Mouse (Mus musculus) urinary bladder, adult 2 months (tissue): ENCODE results near the gene Obscn. TPM values are rescaled to one million over a fixed set of nuclear protein-coding genes. Genes with fewer than 3 reads are reported as not detected.

Experiments used
- DNase-seq: peaks from one replicate; pipeline ENCODE4 v3.0.0; 2022; ENCODE audit warnings: low spot score
- polyA plus RNA-seq: library from polyadenylated mRNA; depleted of rRNA; stranded (reverse); fragments of >200 nt; gene quantifications from 2 replicates; pipeline ENCODE4 v1.2.3, GENCODE M21; 2012

The Obscn gene
- polyA plus RNA-seq, 1 experiment: 0.14 TPM

DNA sequence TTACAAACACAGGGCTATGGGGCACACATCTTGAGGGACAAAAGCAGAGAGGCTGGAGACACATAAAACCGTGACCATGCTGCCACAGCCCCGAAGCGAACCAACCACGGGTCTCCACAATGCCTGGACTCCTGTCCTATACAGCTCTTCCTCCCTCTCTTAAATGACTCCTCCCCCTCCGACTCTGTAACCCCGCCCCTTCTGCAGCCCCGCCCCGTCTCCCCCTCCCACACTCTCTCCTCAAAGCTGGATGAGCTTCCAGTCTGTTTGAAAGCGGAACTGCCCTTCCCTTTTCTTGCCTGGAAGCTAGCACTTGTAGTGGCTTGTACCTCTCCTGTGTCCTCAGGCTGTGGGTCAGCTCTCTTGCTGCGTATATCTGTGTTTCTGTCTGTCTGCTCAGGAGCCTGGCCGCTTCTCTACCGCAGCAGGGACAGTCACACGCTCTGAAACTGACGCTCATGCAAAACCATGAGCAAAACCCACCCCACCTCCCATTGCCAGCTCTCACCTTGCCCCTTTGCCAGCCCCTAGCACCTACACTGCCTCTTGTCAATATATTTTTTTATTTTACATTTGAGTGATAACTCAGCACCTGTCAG is 5.7 kb upstream of the Obscn start:
- no peak for DNase-seq

DNA sequence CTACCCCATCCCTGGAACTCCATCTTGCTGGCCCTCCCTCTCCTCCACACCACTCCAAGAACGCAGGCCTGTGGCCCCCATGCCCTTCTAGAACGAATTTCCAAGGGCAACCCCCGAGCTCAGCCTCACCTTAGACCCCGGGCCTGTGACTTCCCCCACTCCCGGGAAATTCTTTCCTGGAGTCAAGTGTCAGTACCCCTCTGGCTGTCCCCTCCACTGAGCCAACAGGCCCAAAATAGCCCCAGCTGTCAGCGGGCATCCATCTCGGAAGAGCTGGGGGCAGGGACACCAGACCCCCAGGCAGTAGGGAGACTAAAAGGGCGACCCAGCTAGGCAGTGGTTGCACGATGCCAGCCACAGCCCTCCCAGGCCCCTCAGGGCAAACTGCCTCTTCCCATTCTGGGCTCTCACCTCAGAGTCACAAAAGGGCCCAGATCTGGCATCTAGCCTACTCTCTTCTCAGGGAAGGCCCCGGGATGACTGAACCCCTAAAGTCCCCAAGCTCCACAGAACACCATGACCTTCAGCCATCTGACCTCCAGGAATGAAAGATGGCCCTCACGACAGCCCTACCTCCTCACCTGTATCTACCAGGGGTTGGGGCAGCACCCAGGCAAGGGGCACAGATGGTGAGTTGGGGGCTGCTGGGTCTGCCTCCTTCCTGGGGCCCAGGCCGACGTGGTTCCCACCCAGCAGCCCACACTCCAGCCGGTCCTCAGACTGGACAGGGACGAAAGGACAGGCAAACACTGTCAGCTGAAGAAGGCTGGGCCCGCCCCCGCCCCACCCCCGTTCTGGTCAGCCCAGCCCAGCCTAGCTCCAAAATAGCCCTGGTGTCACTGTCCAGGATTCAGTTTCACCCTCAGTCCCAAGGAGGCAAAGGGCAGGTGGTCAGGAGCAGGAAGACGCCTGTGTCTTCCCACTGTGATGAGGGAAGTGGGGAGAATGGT is 2.6 kb upstream of the Obscn start:
- DNase-seq: no peak

DNA sequence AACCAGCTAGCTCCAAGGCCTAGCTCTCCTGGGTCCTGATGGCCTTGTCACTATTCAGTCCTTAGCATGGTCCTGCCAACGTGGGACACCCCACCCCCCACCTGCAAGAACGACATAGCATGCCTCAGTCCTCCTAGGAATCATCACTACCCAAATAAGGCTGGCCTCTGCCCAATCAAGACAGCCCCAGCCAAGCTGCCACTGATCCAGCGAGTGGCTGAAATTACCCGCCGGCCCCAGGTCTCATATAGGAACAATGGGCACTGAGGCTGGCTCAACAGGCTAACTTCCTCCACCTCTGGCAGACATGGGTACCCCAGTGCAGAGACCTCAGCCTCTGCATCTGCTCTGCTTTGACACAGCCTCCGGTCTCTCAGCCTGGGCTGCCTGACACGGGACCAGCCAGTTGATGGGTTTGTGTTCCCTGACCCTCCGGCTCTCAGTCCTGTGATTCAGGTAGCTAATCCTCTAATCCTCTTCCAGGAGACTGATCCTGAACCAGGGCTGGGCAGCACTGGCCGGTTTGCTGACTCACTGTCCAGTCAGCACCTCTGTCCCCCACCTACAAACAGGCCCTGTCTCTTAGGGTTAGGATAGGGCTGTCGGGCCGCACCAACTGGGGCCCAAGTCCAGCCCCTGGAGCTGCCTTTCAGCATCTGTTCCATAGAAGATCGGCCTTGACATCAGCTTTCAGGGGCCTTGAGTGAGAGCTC is 948 bp upstream of the Obscn start:
- DNase-seq: no peak

DNA sequence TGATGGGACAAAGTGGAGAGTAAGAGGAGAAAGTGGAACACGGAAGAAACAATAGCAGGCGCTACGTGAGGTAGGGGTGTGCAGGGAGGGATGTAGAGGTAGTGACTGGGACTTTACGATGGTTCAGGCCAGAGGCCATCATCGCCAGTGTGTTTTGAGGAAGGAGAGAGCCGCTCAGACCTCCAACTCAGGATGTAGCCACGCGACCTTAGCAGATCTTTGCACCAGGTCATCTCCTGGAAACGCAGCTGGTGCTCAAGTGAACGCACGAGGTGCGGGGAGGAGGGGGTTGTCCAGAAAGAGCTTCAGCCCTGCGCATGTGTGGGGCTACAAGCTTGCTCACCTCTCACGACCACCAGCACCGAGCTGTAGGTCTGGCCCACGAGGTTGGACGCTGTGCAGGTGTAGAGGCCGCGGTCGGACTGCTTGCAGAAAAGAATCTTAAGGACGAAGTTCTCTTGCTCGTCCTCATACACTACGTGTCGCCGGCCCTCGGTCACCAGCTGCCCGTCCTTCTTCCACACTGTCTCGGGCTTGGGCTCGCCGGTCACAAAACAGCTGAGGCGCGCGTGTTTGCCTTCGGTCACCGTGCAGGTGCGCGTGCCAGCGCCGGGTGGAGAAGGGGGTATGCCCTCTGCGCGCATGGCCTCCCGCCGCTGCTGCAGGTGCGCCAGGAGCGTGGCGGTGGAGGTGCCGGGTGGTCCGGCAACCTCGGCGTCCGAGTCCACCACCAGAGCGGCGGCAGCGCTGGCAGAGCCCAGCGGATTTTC is 966 bp downstream of the Obscn start:
- no peak for DNase-seq

DNA sequence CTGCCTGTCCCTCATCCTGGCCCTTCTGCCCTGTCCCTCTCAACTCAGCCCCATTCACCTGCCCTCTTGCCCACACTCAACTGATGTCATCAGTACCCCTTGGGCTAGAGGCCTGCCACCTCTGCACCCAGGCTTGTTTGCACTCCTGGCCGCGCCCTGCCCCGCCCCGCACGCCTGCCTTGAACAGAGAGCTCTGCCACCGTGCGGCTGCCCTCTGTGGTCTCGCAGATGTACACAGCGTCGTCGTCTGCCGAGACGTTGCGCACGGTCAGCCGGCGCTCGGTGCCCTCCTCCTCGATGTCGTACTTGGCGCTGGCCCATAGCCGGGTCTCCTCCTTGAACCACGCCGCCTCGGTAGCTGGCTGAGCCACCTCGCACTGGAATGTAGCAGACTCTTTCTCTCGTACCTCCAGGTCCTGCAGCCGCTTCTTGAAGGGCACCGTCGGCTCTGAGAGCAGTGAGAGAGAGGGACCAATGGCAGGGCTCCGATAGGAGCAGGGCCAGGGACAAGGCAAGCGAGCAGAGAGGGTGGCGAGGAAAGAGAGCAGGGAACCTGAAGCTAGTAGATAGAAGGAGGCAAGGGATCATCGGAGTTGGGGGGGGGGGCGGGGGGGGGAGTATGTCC is 1.7 kb downstream of the Obscn start:
- no peak for DNase-seq

DNA sequence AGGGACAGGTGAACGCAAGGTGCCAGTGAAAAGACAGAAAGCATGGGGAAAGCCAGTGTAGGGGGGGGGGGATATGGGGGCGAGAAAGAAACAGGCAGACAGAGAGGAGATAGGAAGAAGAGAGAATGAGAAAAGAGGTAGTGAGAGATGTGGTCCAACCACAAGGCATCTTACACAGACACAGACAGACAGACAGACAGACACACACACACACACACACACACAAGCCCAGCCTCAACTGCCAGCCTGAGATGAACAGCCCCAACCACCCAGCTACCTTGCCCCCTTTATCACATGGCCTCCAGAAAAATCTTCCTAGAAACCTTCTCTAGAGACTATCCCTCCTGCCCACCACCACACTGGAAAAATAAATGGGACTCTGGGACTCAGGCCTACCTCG is 4.1 kb downstream of the Obscn start:
- no peak for DNase-seq

DNA sequence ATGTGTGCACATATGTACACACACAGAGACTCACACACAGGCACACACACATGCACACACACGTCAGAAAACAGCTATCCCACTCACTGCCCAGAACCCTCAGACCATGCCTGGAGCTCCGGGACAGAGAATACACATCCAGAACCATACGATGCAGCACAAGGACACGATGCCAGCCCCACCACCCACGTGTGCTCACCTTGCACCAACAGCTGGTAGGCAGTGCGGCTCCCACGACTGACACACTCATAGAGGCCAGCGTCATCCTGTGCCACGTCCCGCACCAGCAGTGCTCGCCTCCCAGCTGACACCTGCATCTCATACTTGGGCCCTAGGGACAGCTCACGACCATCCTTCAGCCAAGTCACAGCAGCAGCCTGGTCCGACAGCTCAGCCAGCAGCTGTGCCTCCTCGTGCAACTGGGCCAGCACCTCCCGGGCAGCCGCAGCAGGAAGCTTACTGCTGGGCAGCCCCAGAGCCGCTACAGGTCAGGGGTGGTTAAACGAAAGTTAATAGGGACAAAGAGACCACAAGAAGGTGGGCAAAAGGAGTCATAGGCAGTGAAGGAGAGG is 4.8 kb downstream of the Obscn start:
- no peak for DNase-seq

DNA sequence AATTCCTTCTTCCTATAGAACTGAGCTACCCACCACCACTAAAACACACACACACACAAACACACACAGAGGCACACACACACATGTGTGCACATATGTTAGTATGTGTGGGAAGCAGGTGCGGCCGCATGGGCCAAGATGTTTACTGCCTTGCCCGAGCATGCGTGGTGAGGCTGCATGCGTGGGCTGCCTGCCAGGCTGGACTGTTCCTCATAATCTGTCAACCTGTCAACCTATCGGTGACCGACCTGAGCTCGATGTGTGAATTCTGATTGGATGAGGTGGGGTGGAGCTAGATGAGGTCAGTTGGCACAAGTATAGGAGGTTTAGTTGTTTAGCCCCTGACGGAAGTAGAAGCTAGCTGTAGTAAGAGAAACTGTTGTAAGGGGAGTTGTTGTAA is 5.4 kb downstream of the Obscn start:
- no peak for DNase-seq

DNA sequence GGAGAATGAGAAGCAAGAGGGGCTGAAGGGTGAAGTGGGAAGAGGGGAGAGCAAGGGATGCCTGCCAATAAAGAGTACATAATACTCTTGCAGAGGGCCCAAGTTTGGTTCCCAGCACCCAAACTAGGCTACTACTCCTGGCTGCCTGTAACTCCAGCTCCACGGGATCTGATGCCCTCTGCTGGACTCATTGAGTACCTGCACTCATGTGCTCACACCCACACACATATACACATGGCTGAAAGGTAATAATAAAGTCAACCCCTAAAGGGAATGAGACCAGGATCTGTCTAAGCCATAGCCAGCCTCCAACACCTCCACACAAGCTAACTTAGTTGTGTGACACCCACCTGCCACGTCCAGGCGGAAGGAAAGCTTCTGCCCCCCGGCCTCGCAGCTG is 30.3 kb downstream of the Obscn start:
- DNase-seq: no peak

DNA sequence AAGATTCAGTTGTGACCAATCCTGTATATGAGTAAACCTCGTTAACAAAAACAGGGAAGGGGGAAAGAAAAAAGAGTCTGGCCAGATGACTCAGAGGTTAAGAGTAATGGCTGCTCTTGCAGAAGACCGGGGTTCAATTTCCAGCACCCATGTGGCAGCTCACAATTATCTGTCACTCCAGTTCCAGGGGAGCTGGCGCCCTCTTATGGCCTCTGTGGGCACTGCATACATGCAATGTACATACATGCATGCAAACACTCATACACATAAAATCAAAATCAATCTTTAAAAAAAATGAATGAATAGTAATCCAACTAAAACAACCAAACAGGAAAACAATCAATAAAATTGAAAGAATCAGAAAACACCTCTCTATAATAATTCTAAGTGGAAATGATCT is 33.9 kb downstream of the Obscn start:
- DNase-seq: no peak

DNA sequence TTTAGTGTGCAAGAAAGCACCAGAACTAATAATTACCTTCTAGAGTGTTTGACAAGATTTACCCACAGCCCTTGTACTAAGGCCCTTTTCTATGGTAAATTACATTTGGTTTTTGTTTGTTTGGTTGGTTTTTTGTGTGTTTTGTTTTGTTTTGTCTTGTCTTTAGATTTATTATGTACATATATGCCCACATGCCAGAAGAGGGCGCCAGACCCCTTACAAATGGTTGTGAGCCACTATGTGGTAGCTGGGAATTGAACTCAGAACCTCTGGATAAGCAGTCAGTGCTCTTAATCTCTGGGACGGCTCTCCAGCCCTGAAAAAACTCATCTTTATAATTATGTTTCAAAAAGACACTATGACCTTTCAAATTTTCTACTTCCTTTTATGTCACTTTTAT is 37.9 kb downstream of the Obscn start:
- no peak for DNase-seq

DNA sequence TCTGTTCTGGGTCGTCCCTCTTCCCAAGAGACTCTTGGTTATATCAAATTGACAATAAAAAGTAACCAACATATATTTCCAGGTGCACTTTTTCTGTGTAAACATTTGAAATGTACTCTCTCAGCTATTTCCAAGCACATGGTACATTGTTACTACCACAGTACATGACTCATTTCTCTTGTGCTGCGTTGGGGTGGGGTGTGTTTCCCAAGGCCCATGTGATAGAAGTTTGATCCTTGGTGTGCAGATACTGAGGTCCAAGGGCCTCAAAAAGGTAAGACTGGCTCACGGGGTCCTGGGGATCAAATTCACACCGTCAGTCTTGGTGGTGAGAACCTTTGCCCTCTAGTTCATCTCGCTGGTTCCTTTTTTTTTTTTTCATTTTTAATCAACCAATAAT is 38.4 kb downstream of the Obscn start:
- DNase-seq: no peak

DNA sequence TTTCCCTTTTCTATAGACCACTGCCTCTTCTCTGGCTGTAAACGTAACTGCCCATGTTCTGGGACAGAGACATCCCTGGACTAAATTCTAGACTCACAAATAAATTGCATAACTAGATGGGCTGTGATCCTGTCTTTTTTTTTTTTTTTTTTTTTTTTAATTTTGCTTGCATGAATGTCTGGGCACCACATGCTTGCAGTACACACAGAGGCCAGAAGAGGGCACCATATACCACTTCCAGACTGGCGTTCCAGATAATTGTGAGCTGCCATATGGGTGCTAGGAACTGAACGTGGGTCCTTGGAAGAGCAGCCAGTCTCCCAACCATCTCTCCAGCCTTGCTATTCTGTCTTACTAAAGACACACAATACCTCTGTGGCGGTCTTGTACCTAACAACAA is 42.0 kb downstream of the Obscn start:
- no peak for DNase-seq

DNA sequence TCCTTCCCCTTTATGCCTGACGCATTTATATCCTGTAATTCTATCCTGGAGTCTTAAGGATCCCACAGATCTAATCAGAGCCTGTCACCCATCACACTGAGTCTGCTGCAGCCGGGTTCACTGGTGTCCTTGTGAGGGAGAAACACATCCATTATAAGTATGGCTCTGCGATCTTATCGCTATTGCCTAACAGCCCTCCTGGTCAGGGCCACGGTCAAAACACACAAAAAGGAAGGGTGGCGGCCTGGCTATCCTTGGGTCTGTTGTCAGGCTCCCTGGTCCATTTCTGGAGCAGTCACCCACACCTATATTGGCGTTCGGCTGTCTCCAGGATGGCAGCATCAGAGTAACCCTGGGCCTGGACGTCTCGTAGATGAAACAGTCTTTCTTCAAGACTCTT is 48.6 kb downstream of the Obscn start:
- DNase-seq: no peak

DNA sequence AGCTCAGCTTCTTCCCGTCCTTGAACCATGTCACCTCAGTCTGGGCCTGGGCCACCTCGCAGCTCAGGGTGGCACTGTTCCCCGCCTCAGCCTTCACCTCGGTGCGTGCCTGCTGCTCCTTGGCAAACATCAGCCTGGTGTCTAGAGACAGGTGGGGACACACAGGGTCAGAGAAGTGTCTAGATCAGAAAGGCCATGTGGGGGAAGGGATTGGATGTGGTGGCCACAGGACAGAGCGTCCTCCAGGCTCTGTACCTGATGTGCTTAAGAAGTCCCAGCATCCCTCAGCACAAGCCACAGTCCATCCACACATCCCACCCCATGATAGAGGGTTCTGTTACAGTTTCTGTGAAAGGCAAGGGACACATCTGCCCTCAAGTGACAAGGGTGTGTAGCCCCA is 51.0 kb downstream of the Obscn start:
- no peak for DNase-seq

DNA sequence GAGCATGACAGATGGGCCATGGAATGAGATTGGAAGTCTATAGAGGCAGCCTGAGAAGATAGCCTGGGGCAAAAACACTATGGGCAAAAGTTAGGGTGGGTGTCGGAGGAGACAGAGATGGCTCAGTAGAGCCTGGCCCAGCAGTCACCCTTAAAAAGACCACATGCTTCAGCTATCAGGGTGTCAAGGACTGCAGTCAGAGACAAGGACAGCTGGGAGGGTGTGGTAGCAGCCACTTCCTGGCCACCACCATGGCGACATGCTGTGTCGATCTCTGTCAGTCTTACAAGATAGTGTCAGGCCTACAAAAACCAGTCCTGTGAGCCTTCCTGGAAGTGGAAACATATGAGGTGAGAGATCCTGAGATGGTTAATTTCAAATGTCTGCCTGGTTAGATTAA is 53.1 kb downstream of the Obscn start:
- no peak for DNase-seq

DNA sequence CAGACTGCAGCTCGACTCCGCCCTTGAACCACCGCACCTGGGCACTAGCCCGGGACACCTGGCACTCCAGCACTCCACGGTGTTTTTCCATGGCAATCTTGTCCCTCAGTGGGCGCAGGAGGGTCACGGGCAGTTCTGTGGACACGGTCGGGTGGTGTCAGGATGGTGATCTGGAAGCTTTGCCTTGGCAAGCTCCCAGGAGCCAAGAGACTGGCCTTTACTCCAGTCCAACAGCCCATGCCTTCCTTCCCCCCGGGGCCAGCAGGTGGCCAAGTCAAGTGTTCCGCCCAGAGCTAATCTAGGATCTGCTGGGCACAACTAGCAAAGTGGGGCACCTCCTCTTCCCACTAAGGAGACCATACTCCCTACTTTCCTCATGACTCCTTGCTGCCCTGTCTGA is 57.9 kb downstream of the Obscn start:
- DNase-seq: no peak

DNA sequence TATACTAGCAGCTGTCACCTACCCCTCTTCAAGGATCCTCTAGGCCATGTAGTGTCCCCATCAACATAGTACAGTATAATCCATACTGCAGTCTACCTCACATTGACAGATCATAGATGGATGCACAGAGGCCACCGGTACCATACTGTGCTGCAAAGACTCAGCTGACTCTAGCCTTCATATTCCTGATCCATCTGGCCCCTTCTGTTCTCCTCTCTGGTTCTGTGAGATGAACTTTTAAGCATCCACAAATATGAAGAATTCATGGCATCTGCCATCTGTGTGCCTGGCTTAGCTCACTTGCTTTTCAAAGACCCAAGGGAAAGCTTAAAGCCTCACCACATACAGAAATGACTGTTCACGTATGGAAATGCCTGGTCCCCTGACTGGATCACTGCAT is 65.9 kb downstream of the Obscn start:
- no peak for DNase-seq

DNA sequence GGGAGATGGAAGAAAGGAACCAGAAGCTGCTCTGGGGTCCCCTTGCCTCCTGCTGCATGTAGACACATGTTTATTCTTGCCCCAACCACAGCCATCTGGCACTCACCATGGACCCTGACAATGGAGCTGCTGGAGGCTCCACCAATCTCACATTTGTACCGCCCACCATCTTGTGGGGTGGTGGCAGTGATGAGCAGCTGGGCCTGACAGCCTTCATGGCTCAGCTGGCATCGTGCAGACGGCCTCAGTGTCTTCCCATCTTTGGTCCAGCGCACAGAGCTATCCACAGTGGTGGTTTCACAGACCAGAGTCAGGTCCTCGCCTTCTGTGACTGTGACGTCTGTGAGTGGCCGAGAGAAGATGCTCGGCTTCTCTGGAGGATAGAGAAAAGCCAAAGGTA is 67.3 kb downstream of the Obscn start:
- DNase-seq: no peak

DNA sequence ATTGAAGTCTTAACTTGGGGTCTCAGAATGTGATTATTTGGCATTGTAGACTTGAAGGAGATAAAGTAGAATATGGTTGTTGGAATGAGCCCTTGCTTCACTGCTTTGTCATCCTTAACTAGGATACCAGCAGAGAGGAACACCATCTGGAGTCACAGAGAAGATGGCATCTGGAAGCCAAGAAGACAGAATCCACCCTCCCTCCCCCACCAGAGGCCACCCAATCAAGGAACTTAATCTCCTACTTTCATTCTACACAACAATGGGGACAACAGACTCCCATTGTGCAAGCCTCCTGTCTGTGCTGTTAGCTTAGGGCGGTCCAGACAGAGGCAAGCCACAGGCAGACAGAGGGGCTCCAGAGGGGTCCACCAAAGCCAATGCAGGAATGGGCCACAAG is 67.8 kb downstream of the Obscn start:
- no peak for DNase-seq

DNA sequence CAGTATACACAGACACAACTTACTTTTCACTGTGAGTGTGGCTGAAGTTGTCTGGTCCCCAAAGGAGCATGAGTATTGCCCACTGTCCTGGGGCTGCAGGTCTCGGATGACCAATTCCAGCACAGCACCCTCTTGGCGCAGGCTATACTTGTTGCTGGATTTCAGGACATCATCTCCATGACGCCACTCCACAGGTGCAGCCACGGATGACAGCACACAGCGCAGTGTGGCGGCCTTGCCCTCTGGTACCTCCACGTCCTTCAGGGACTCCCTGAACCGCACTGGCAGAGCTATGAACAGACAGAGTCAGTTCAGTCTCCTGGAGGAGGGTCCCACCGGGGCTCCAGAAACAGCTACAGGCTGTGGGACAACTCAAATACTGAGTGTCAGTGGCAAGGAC is 68.3 kb downstream of the Obscn start:
- DNase-seq: no peak
